Mouse (Mus musculus) ES-E14 (cell line): ENCODE measurements around the gene Cyp4a31. TPM values are rescaled to one million over a fixed set of nuclear protein-coding genes. Genes with fewer than 3 reads are reported as not detected.
"Not testable (repeated sequence)": the region's sequence is repeated elsewhere in the genome, so short reads cannot be mapped to it uniquely, and the experiment has no call there.

Experiments used
- DNase-seq: peaks from one replicate; pipeline ENCODE4 v3.0.0-alpha.2; 2013; ENCODE audit warnings: low read depth, low spot score
- H3K27ac ChIP-seq: 2 replicates; pipeline ENCODE4 v1.5.1; 2012; ENCODE audit warnings: low read depth, mild to moderate bottlenecking, low read length, moderate library complexity, mixed read lengths; ENCODE audit not compliant: poor library complexity, insufficient read depth, severe bottlenecking
- H3K36me3 ChIP-seq: 2 replicates; pipeline ENCODE4 v1.6.1; 2012; ENCODE audit warnings: mild to moderate bottlenecking, low read length, moderate library complexity, mixed read lengths; ENCODE audit not compliant: control insufficient read depth, poor library complexity, insufficient read depth, severe bottlenecking
- H3K4me1 ChIP-seq, 2 experiments: fragments of 150-350 bp in 1 of 2; sonication (generic) in 1 of 2; 2 replicates each; pipeline ENCODE4 v1.6.1; 2012; ENCODE audit warnings: low read length in 2 of 2, mild to moderate bottlenecking in 1 of 2, mixed read lengths in 1 of 2; ENCODE audit not compliant: control insufficient read depth in 2 of 2, insufficient read depth in 2 of 2, poor library complexity in 1 of 2
- H3K4me3 ChIP-seq, 2 experiments: fragments of 150-350 bp in 1 of 2; sonication (generic) in 1 of 2; 2 replicates each; pipeline ENCODE4 v1.5.1; 2012; ENCODE audit warnings: low read length in 2 of 2, low read depth in 1 of 2, mild to moderate bottlenecking in 1 of 2, mixed read lengths in 1 of 2; ENCODE audit not compliant: insufficient read depth in 1 of 2, poor library complexity in 1 of 2, severe bottlenecking in 1 of 2
- H3K9ac ChIP-seq: 2 replicates; pipeline ENCODE4 v1.6.1; 2012; ENCODE audit warnings: low read depth, mild to moderate bottlenecking, low read length, mixed read lengths; ENCODE audit not compliant: poor library complexity, insufficient read depth, severe bottlenecking
- H3K9me3 ChIP-seq: fragments of 150-350 bp; sonication (generic); 2 replicates; pipeline ENCODE4 v1.6.1; 2012; ENCODE audit warnings: low read depth, mild to moderate bottlenecking, low read length; ENCODE audit not compliant: control insufficient read depth, insufficient read depth
- CHD2 ChIP-seq: IDR thresholded peaks from 2 replicates; pipeline ENCODE4 v1.6.1; 2014; ENCODE audit warnings: mild to moderate bottlenecking, low read depth, low read length, inconsistent platforms
- HCFC1 ChIP-seq: IDR thresholded peaks from 2 replicates; pipeline ENCODE4 v1.6.1; 2012; ENCODE audit warnings: low read length, inconsistent platforms, borderline replicate concordance; ENCODE audit not compliant: insufficient read depth
- MAFK ChIP-seq: IDR thresholded peaks from 2 replicates; pipeline ENCODE4 v1.6.1; 2014; ENCODE audit warnings: mild to moderate bottlenecking, low read depth, low read length, inconsistent platforms; ENCODE audit not compliant: insufficient read depth
- ZC3H11A ChIP-seq: IDR thresholded peaks from 2 replicates; pipeline ENCODE4 v1.6.1; 2012; ENCODE audit warnings: low read depth, mild to moderate bottlenecking, inconsistent platforms, low read length, borderline replicate concordance
- ZNF384 ChIP-seq: IDR thresholded peaks from 2 replicates; pipeline ENCODE4 v1.6.1; 2012; ENCODE audit warnings: low read depth, low read length, inconsistent platforms
- in situ Hi-C, 2 experiments: fragments of 600-800 bp; cut with MboI; formaldehyde crosslinking; loops; one replicate each; pipeline ENCODE4 v1.15.1; 2025; ENCODE audit warnings: low sequenced_read_pairs in 2 of 2, inconsistent platforms in 1 of 2; ENCODE audit not compliant: unreplicated experiment in 2 of 2
- total RNA-seq: library from RNA; depleted of rRNA; stranded (reverse); fragments of 300-350 nt; gene quantifications from 2 replicates; pipeline ENCODE4 v1.2.3, GENCODE M21; 2012

The Cyp4a31 gene
- total RNA-seq, 1 experiment = not detected

- TF ChIP-seq ZNF384 = no peak
- peak; percentile 60; the same call in 1 of the 2 replicates for TF ChIP-seq CHD2
- TF ChIP-seq HCFC1 = no peak
- H3K36me3 ChIP-seq = no peaks in the 10 kb centered on the region
- peak; percentile 60 for DNase-seq
- H3K9me3 ChIP-seq = no peaks in the 10 kb centered on the region
- H3K4me3 ChIP-seq = peak overlapping the region in 1 of 2 experiments; percentile 11; a peak in 2 of 4 replicates
- H3K27ac ChIP-seq = peak overlapping the region; percentile 90
- in situ Hi-C loops = no loop called here
- H3K9ac ChIP-seq = peak overlapping the region; percentile 24; the same call in 1 of the 2 replicates
- peaks cover 10 to 14% of the 10 kb centered on the region in 2 experiments for H3K4me1 ChIP-seq
Observed at GRCm38 (mm10) chr4:115557861-115558561, 5.4 kb upstream of the Cyp4a31 start.

- H3K36me3 ChIP-seq, in situ Hi-C loops, H3K9me3 ChIP-seq, DNase-seq, H3K4me3 ChIP-seq: not testable (repeated sequence)
- Histone ChIP-seq H3K27ac (peak overlapping the region; percentile 31; the same call in 1 of the 2 replicates), H3K9ac (peak overlapping the region; percentile 9; the same call in 1 of the 2 replicates), H3K4me1 (peaks cover 10 to 15% of the 10 kb centered on the region in 2 experiments)
Observed at GRCm38 (mm10) chr4:115561236-115561635, 2.2 kb upstream of the Cyp4a31 start.

GRCm38 (mm10) chr4:115564469-115565225, 1.2 kb downstream of the Cyp4a31 start:
- DNase-seq, H3K9me3 ChIP-seq, H3K36me3 ChIP-seq, in situ Hi-C loops, H3K9ac ChIP-seq, H3K27ac ChIP-seq, H3K4me1 ChIP-seq, H3K4me3 ChIP-seq: not testable (repeated sequence)

- no peak for TF ChIP-seq ZC3H11A
- TF ChIP-seq CHD2 = no peak
- no peak for TF ChIP-seq HCFC1
- no peak for TF ChIP-seq MAFK
- TF ChIP-seq ZNF384 = no peak
- H3K9me3 ChIP-seq = no peaks in the 10 kb centered on the region
- H3K9ac ChIP-seq = no peak overlapping the region
- in situ Hi-C loops = no loop called here
- H3K4me1 ChIP-seq = no peaks in the 10 kb centered on the region
- DNase-seq = no peak
- H3K4me3 ChIP-seq = no peak overlapping the region
- H3K36me3 ChIP-seq = no peaks in the 10 kb centered on the region
- no peak overlapping the region for H3K27ac ChIP-seq
Observed at GRCm38 (mm10) chr4:115575255-115575654, 11.8 kb downstream of the Cyp4a31 start.

GRCm38 (mm10) chr4:115575776-115576175, 12.3 kb downstream of the Cyp4a31 start:
- Histone ChIP-seq H3K36me3 (no peaks in the 10 kb centered on the region), H3K4me1 (no peaks in the 10 kb centered on the region), H3K4me3 (no peak overlapping the region), H3K9me3 (no peaks in the 10 kb centered on the region), H3K9ac (no peak overlapping the region), H3K27ac (no peak overlapping the region)
- no peak for DNase-seq
- no peak for TF ChIP-seq ZC3H11A
- no peak for TF ChIP-seq HCFC1
- TF ChIP-seq CHD2 = no peak
- TF ChIP-seq ZNF384 = no peak
- no peak for TF ChIP-seq MAFK
- in situ Hi-C loops = no loop called here
